Mouse (Mus musculus): ENCODE results near the gene B3gnt4.
"Not testable (repeated sequence)": the region's sequence is repeated elsewhere in the genome, so short reads cannot be mapped to it uniquely, and the experiment has no call there.

Gene B3gnt4

GRCm38 (mm10) chr5:123510160-123510559 lies at the start of gene B3gnt4:
B3gnt4 (plus strand) TSS chr5:123510460.
- DNase-seq, result no peak

- DNase-seq, result no peak
These were observed 48.8 kb upstream of the B3gnt4 start for GRCm38 (mm10) chr5:123461420-123461819.

GRCm38 (mm10) chr5:123464638-123465037 lies 45.6 kb upstream of the B3gnt4 start:
- no peak for DNase-seq

GRCm38 (mm10) chr5:123470784-123471400 lies 39.4 kb upstream of the B3gnt4 start:
- DNase-seq, result no peak

- no peak for DNase-seq
These were observed 36.4 kb upstream of the B3gnt4 start for GRCm38 (mm10) chr5:123473817-123474216.

GRCm38 (mm10) chr5:123487659-123488395 lies 22.4 kb upstream of the B3gnt4 start:
- no peak for DNase-seq

GRCm38 (mm10) chr5:123489112-123489785 lies 21.0 kb upstream of the B3gnt4 start, which contains the start of the genes Lrrc43 and Il31:
Lrrc43 (plus strand) TSS chr5:123489305.
Il31 (minus strand) TSS chr5:123489489.
- DNase-seq, result no peak

GRCm38 (mm10) chr5:123489935-123490334 lies 20.3 kb upstream of the B3gnt4 start:
- DNase-seq, result no peak

- no peak for DNase-seq
These were observed 10.5 kb upstream of the B3gnt4 start for GRCm38 (mm10) chr5:123499717-123500116.

- DNase-seq, result no peak
These were observed 8.3 kb upstream of the B3gnt4 start for GRCm38 (mm10) chr5:123501973-123502372.

GRCm38 (mm10) chr5:123507936-123508723 lies 2.1 kb upstream of the B3gnt4 start:
- peak; percentile 79 to 88 for DNase-seq

GRCm38 (mm10) chr5:123508921-123509320 lies 1.3 kb upstream of the B3gnt4 start:
- DNase-seq, result no peak

- not testable (repeated sequence) for DNase-seq
These were observed 1.2 kb downstream of the B3gnt4 start for GRCm38 (mm10) chr5:123511426-123511825.

- DNase-seq, result no peak
These were observed 1.8 kb downstream of the B3gnt4 start for GRCm38 (mm10) chr5:123512102-123512501.

- no peak for DNase-seq
These were observed 4.6 kb downstream of the B3gnt4 start for GRCm38 (mm10) chr5:123514871-123515270.

GRCm38 (mm10) chr5:123520666-123521065 lies 10.4 kb downstream of the B3gnt4 start:
- DNase-seq, result no peak

GRCm38 (mm10) chr5:123521621-123522020 lies 11.4 kb downstream of the B3gnt4 start:
- DNase-seq, result no peak

- no peak for DNase-seq
These were observed 11.9 kb downstream of the B3gnt4 start for GRCm38 (mm10) chr5:123522166-123522565.

- peak; percentile 98 to 99 for DNase-seq
These were observed 13.6 kb downstream of the B3gnt4 start, which contains the start of gene Diablo for GRCm38 (mm10) chr5:123523692-123524392. Diablo (minus strand) TSS chr5:123524176.

- DNase-seq, result no peak
These were observed 14.1 kb downstream of the B3gnt4 start for GRCm38 (mm10) chr5:123524393-123524750.

- peak; percentile 43 to 55 for DNase-seq
These were observed 15.0 kb downstream of the B3gnt4 start, which contains the start of gene Gm49027 for GRCm38 (mm10) chr5:123525281-123525680. Gm49027 (minus strand) TSS chr5:123525488.

GRCm38 (mm10) chr5:123525916-123526495 lies 15.7 kb downstream of the B3gnt4 start:
- no peak for DNase-seq
